Mouse (Mus musculus) embryonic facial prominence, embryonic 13.5 days (tissue): Measurements from ENCODE around the gene Ccdc65. TPM values are rescaled to one million over a fixed set of nuclear protein-coding genes. Genes with fewer than 3 reads are reported as not detected.
A peak's percentile ranks its signal among the peaks of the same experiment; 100 is the strongest.

Source experiments
- ATAC-seq: fragments of 200-750 bp; cut with Nextera tagmentation; 2 replicates; pipeline ENCODE4 v1.8.0; 2017; ENCODE audit warnings: low read depth; ENCODE audit not compliant: insufficient number of reproducible peaks, insufficient read depth, low FRiP score, low TSS enrichment
- H3K27ac ChIP-seq: fragments of 300-500 bp; sonication (generic); 2 replicates; pipeline ENCODE4 v1.5.1; 2015; ENCODE audit warnings: moderate library complexity, mild to moderate bottlenecking, inconsistent platforms
- H3K27me3 ChIP-seq: fragments of 300-500 bp; sonication (generic); 2 replicates; pipeline ENCODE4 v1.6.1; 2015; ENCODE audit warnings: mild to moderate bottlenecking, inconsistent platforms
- H3K36me3 ChIP-seq: fragments of 300-500 bp; sonication (generic); 2 replicates; pipeline ENCODE4 v1.6.1; 2015; ENCODE audit warnings: mild to moderate bottlenecking, inconsistent platforms
- H3K4me1 ChIP-seq: fragments of 300-500 bp; sonication (generic); 2 replicates; pipeline ENCODE4 v1.6.1; 2015; ENCODE audit warnings: inconsistent platforms
- H3K4me2 ChIP-seq: fragments of 300-500 bp; sonication (generic); 2 replicates; pipeline ENCODE4 v1.6.1; 2015; ENCODE audit warnings: moderate library complexity, mild to moderate bottlenecking, inconsistent platforms
- H3K4me3 ChIP-seq: fragments of 300-500 bp; sonication (generic); 2 replicates; pipeline ENCODE4 v1.5.1; 2015; ENCODE audit warnings: mild to moderate bottlenecking, inconsistent platforms
- H3K9ac ChIP-seq: fragments of 300-500 bp; sonication (generic); 2 replicates; pipeline ENCODE4 v1.6.1; 2015; ENCODE audit warnings: mild to moderate bottlenecking, inconsistent platforms
- H3K9me3 ChIP-seq: fragments of 300-500 bp; sonication (generic); 2 replicates; pipeline ENCODE4 v1.6.1; 2016; ENCODE audit warnings: inconsistent platforms
- WGBS: fragments of 180-500 bp; shearing (Covaris S2); methylation state at CpG from one replicate; pipeline ENCODE4 v1.1.7; 2015; ENCODE audit warnings: mixed read lengths; 5-methylcytosine and 5-hydroxymethylcytosine counted together
- polyA plus RNA-seq: library from polyadenylated mRNA; unstranded; fragments of >200 nt; fragmentation: Nextera tagmentation; extraction: Ambion mirVana; gene quantifications from 2 replicates; pipeline ENCODE4 v1.2.1, GENCODE M21; 2015

Ccdc65 gene
- polyA plus RNA-seq: 0.94 and 1.3 TPM in 2 replicates

GRCm38 (mm10) chr15:98707766-98708372, at the start of gene Ccdc65:
Ccdc65 (plus strand) TSS chr15:98708207.
- peak within 1 kb of the TSS; percentile 58 for H3K9ac ChIP-seq
- 15% methylated on average over 16 of the region's 16 CpGs for WGBS

GRCm38 (mm10) chr15:98662198-98662566, 45.8 kb upstream of the Ccdc65 start:
- WGBS: under 1% methylated on average over 14 of the region's 14 CpGs
- Histone ChIP-seq H3K27ac (peak overlapping the region; percentile 93), H3K9me3 (no peaks in the 10 kb centered on the region), H3K36me3 (peaks cover 32% of the 10 kb centered on the region), H3K4me2 (peak overlapping the region; percentile 79), H3K4me1 (peaks cover 13% of the 10 kb centered on the region; the same call in 1 of the 2 replicates), H3K27me3 (no peaks in the 10 kb centered on the region), H3K4me3 (peak overlapping the region; percentile 88), H3K9ac (peak overlapping the region; percentile 97)
- no peak for ATAC-seq

More at GRCm38 (mm10) chr15:98707766-98708372, at the start of gene Ccdc65:
- Histone ChIP-seq H3K36me3 (no peaks in the 10 kb centered on the region), H3K4me1 (0 out of 2 replicates have a peak, but pooled peaks cover 5% of the 10 kb centered on the region), H3K27me3 (peaks cover 24% of the 10 kb centered on the region), H3K4me2 (peak within 1 kb of the TSS; percentile 56), H3K9me3 (no peaks in the 10 kb centered on the region), H3K27ac (no peak within 1 kb of the TSS), H3K4me3 (peak within 1 kb of the TSS; percentile 39)
- no peak for ATAC-seq

- Histone ChIP-seq H3K4me3 (peak within 1 kb of the TSS; percentile 88), H3K36me3 (peaks cover 25% of the 10 kb centered on the region), H3K27ac (peak within 1 kb of the TSS; percentile 93), H3K9me3 (no peaks in the 10 kb centered on the region), H3K4me1 (peaks cover 13% of the 10 kb centered on the region; the same call in 1 of the 2 replicates), H3K27me3 (no peaks in the 10 kb centered on the region), H3K9ac (peak within 1 kb of the TSS; percentile 97), H3K4me2 (peak within 1 kb of the TSS; percentile 79)
- whole genome bisulfite sequencing: 4% methylated on average over 48 of the region's 48 CpGs
- ATAC-seq: peak; percentile 90
These were observed 45.2 kb upstream of the Ccdc65 start, which contains the start of gene Ddx23 for GRCm38 (mm10) chr15:98662567-98663545. Ddx23 (minus strand) TSS chr15:98662894.

- no peak for ATAC-seq
- Histone ChIP-seq H3K27ac (no peak overlapping the region), H3K4me1 (peaks cover 13% of the 10 kb centered on the region; the same call in 1 of the 2 replicates), H3K4me2 (no peak overlapping the region), H3K9ac (no peak overlapping the region), H3K9me3 (no peaks in the 10 kb centered on the region), H3K4me3 (no peak overlapping the region), H3K36me3 (peaks cover 11% of the 10 kb centered on the region), H3K27me3 (no peaks in the 10 kb centered on the region)
- 76% methylated on average over 11 of the region's 11 CpGs for WGBS
These were observed 43.7 kb upstream of the Ccdc65 start for GRCm38 (mm10) chr15:98664042-98664907.

GRCm38 (mm10) chr15:98672592-98672991, 35.4 kb upstream of the Ccdc65 start:
- no peak overlapping the region for H3K9ac ChIP-seq
- no peaks in the 10 kb centered on the region for H3K9me3 ChIP-seq
- H3K4me2 ChIP-seq: no peak overlapping the region
- H3K4me1 ChIP-seq: peaks cover 22% of the 10 kb centered on the region
- no peak overlapping the region for H3K4me3 ChIP-seq
- no peaks in the 10 kb centered on the region for H3K36me3 ChIP-seq
- no peak overlapping the region for H3K27ac ChIP-seq
- WGBS: 63% methylated on average over 4 of the region's 4 CpGs
- no peak for ATAC-seq
- peaks cover 51% of the 10 kb centered on the region for H3K27me3 ChIP-seq

- Histone ChIP-seq H3K36me3 (no peaks in the 10 kb centered on the region), H3K27ac (no peak overlapping the region), H3K9ac (no peak overlapping the region), H3K4me3 (no peak overlapping the region), H3K4me1 (peaks cover 22% of the 10 kb centered on the region), H3K4me2 (no peak overlapping the region), H3K27me3 (peaks cover 62% of the 10 kb centered on the region), H3K9me3 (no peaks in the 10 kb centered on the region)
- 77% methylated on average over 7 of the region's 7 CpGs for WGBS
- no peak for ATAC-seq
These were observed 34.3 kb upstream of the Ccdc65 start for GRCm38 (mm10) chr15:98673732-98674131.

GRCm38 (mm10) chr15:98674284-98674993, 33.6 kb upstream of the Ccdc65 start:
- no peak overlapping the region for H3K4me2 ChIP-seq
- no peak overlapping the region for H3K4me3 ChIP-seq

GRCm38 (mm10) chr15:98674994-98675545, 32.9 kb upstream of the Ccdc65 start:
- ATAC-seq: no peak
- WGBS: 19% methylated on average over 11 of the region's 11 CpGs
- peaks cover 65% of the 10 kb centered on the region for H3K27me3 ChIP-seq
- H3K36me3 ChIP-seq: no peaks in the 10 kb centered on the region
- peaks cover 22% of the 10 kb centered on the region for H3K4me1 ChIP-seq
- peak overlapping the region; percentile 38; the same call in 1 of the 2 replicates for H3K4me2 ChIP-seq
- H3K4me3 ChIP-seq: 0 out of 2 replicates have a peak overlapping the region, but pooled peaks have one; percentile 6
- no peaks in the 10 kb centered on the region for H3K9me3 ChIP-seq
- H3K27ac ChIP-seq: no peak overlapping the region
- H3K9ac ChIP-seq: 0 out of 2 replicates have a peak overlapping the region, but pooled peaks have one; percentile 4

More at GRCm38 (mm10) chr15:98674284-98674993, 33.6 kb upstream of the Ccdc65 start:
- ATAC-seq: no peak
- 0 out of 2 replicates have a peak overlapping the region, but pooled peaks have one; percentile 4 for H3K9ac ChIP-seq
- H3K4me1 ChIP-seq: peaks cover 22% of the 10 kb centered on the region
- H3K9me3 ChIP-seq: no peaks in the 10 kb centered on the region
- no peaks in the 10 kb centered on the region for H3K36me3 ChIP-seq
- 38% methylated on average over 7 of the region's 7 CpGs for WGBS
- H3K27ac ChIP-seq: no peak overlapping the region
- peaks cover 67% of the 10 kb centered on the region for H3K27me3 ChIP-seq

- ATAC-seq: no peak
- H3K4me1 ChIP-seq: peaks cover 22% of the 10 kb centered on the region
- no peak overlapping the region for H3K27ac ChIP-seq
- no peaks in the 10 kb centered on the region for H3K9me3 ChIP-seq
- peak overlapping the region; percentile 46; the same call in 1 of the 2 replicates for H3K9ac ChIP-seq
- H3K27me3 ChIP-seq: peaks cover 62% of the 10 kb centered on the region
- peak overlapping the region; percentile 38 for H3K4me2 ChIP-seq
- H3K36me3 ChIP-seq: no peaks in the 10 kb centered on the region
- H3K4me3 ChIP-seq: peak overlapping the region; percentile 22; the same call in 1 of the 2 replicates
- WGBS: 9% methylated on average over 14 of the region's 14 CpGs
These were observed 32.3 kb upstream of the Ccdc65 start for GRCm38 (mm10) chr15:98675634-98676250.

- no peaks in the 10 kb centered on the region for H3K36me3 ChIP-seq
- ATAC-seq: no peak
- H3K4me2 ChIP-seq: peak overlapping the region; percentile 80
- H3K27ac ChIP-seq: no peak overlapping the region
- no peak overlapping the region for H3K9ac ChIP-seq
- H3K4me3 ChIP-seq: peak overlapping the region; percentile 42
- 4% methylated on average over 9 of the region's 9 CpGs for WGBS
- H3K27me3 ChIP-seq: peaks cover 62% of the 10 kb centered on the region
- no peaks in the 10 kb centered on the region for H3K9me3 ChIP-seq
- peaks cover 22% of the 10 kb centered on the region for H3K4me1 ChIP-seq
These were observed 31.5 kb upstream of the Ccdc65 start for GRCm38 (mm10) chr15:98676471-98676870.
